Mouse (Mus musculus): ENCODE results near the gene Sertad2.

Sertad2 gene

DNA sequence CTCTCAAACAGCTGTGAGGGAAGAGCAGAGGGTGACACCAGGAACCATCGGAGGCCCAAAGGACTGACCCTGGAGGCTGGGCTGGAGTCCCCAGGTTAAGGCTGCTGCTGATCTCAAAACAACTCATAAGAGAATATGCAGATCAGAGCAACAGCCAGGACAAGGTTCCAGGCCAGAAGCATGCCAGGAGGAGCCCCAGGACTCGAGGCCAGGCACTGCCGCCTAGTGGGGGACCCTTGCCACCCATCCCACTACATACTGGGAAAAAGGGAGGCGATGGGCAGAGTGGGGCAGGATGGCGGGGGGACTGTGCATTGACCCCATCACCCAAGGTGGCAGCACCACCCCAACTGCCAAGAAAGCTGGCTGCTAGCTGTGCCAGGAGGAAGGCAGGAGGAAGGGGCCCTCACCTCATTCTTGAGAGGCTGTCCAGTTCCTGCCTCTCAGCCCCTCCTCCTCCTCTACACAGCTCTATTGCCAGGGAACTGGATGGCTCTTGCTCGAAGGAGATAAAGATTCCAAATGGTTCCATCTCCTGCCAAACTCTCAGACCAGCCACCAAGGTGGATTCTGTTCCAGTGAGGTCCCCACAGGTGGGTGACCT lies 128.8 kb downstream of the Sertad2 start:
- in situ Hi-C loops (cut with MboI; ENCODE audit: low sequenced_read_pairs), result no loop called here

DNA sequence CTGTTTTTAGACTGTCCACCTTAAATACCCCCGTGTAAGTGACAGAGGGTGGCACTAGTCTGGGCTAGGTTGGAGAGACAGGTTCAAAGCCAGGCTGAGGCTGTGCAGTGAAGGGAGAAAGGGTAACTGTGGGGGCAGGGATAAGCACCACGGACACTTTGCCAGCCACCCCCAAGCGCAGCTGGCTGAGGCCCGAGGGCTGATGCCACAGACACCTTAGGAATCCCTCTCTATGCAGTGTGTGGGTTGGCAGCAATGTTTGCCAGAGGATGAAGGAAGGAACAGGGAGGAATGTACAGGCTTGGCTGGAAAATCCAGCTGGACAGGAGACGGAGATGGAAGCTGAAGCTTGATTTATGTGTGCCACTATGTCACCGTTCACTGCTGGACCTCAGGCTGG lies 129.5 kb downstream of the Sertad2 start:
- in situ Hi-C loops (cut with MboI; ENCODE audit: low sequenced_read_pairs), result no loop called here

DNA sequence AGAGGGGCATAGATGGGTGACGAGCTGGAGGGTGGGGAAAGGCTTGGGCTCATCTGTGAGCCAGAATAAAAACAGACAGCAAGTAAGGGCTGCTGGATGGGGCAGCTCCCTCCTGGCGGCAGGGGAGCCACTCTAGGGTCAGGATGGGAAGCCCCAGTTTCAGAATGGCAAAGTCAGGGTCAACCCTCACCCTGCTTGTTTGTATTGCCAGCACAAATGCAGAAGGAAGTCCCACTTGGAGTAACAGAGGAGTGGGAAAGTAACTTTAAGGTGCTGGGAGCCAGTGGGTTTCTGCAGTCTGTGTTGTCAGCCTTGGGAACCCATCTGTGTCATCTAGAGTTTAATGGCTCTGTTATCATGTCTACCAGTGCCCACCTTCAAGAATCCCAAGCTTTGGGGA lies 136.3 kb downstream of the Sertad2 start:
- in situ Hi-C loops (cut with MboI; ENCODE audit: low sequenced_read_pairs), result no loop called here

DNA sequence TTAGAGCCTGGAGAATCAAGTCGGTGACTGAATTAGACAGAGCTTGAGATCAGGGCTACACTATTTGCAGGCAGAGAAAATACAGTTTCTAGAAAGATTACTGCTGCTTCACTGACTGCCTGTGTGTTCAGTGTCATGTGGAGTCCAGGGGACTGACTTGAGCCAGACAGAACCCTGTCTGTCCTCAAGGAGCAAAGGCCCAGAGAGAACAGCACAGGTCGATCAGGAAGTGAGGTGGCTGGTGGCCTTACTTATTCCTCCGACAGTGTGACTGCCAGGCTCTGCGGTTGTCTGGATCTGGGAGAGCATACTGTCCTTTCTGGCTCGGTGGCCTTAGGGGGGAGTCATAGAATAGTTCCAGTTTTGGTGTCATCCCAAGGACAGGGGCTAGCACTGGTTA lies 137.7 kb downstream of the Sertad2 start:
- in situ Hi-C loops (cut with MboI; ENCODE audit: low sequenced_read_pairs), result no loop called here

DNA sequence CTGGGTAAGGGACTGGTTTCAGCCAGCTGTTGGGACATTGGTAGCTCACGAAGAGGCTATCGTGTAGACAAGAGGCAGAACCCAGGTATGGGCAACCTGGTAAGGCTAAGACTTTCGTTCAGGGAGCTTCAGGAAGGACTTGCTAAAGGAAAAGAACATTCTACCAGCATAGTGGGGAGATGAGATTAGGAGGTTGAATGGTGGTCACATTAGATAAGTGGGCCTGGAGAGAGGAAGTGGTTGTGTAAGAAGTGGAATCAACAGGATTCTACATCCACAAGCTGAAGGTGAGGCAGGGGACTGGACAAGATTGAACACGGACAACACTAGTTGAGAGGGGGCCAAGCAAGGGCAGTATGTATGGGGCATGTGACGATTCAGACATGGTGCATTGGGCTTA lies 138.6 kb downstream of the Sertad2 start:
- in situ Hi-C loops (cut with MboI; ENCODE audit: low sequenced_read_pairs), result no loop called here

DNA sequence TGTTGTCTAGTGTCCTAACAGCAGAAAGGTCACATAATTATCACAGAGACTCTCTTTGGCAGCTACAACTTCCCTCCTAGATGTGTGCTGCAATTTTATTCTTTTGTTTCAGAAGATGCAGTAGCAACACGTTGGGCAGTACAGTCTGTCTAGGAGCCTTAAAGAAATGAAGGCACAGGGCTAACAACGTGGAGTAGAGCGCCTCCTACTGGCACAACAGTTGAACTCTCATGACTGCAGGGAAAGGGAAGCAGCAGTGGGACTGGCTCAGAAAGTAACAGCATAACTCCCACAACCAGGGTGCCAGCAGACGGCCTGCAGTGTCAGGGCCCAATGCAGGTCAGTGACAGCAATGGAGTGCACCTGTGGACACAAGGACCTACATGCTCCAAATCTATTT lies 147.9 kb downstream of the Sertad2 start:
- in situ Hi-C loops (cut with MboI; ENCODE audit: low sequenced_read_pairs), result no loop called here

Measured in CH12F3 (cell line).